Mouse (Mus musculus): Measurements from ENCODE around the gene Srsf10. TPM values are rescaled to one million over a fixed set of nuclear protein-coding genes. Genes with fewer than 3 reads are reported as not detected.

Srsf10 gene
- total and polyA plus RNA-seq, 3 experiments, result 241 to 418 (median 299) TPM

DNA sequence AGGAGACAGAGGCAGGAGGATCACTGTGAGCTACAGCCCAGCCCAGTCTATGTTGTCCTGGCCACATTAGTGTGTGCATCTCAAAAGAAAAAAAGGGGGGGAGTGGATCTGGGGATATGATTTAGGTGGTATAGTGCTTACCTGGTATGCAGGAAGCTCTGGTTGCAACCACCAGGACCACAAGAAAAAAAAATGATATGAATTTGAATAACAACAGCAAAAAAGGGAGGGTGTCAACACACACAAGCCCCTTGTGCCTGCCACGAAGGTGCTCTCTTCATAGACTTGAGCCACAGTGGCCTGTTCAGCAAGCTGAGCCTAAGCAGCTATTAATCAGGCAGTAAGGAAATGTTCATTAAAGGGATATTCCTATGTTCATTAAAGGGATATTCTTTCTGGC, 49.3 kb downstream of the Srsf10 start:
- peaks cover 59% of the 10 kb centered on the region for H3K36me3 ChIP-seq (replicated peaks)

GRCm38 (mm10) chr4:135906633-135907032, 51.1 kb downstream of the Srsf10 start:
- DNase-seq (ENCODE audit: low spot score), result no peak
- H3K4me1 ChIP-seq (ENCODE audit: insufficient read depth, low read depth, low read length), result peaks cover 78% of the 10 kb centered on the region
- H3K27me3 ChIP-seq (ENCODE audit: insufficient read depth, low read length), result no peaks in the 10 kb centered on the region
- H3K9me3 ChIP-seq (replicated peaks), result no peaks in the 10 kb centered on the region
- peak; percentile 79 for TF ChIP-seq TAL1 (conservative IDR thresholded peaks at IDR 0.05; ENCODE audit: low read depth, low read length)
- TF ChIP-seq GATA1 (IDR thresholded peaks at IDR 0.05; ENCODE audit: borderline replicate concordance, low read length), result no peak
- TF ChIP-seq CTCF (IDR thresholded peaks at IDR 0.05; ENCODE audit: low read depth, low read length), result no peak
- peak; percentile 75; the same call in 1 of the 2 replicates for TF ChIP-seq GATA2 (IDR thresholded peaks at IDR 0.05; ENCODE audit: borderline replicate concordance, low read depth, low read length)
- no peak for TF ChIP-seq POLR2AphosphoS5 (IDR thresholded peaks at IDR 0.05; ENCODE audit: insufficient replicate concordance, low read depth, low read length)
- peaks cover 51% of the 10 kb centered on the region for H3K36me3 ChIP-seq (replicated peaks)
- no peak overlapping the region; the same call in 1 of the 2 replicates for H3K4me3 ChIP-seq (ENCODE audit: low read depth, low read length)
- peak; percentile 77 for ATAC-seq (ENCODE audit: extremely low read depth, insufficient number of reproducible peaks, low FRiP score, poor library complexity, severe bottlenecking)

More for the DNA sequence above, 49.3 kb downstream of the Srsf10 start:
- no peak for DNase-seq (ENCODE audit: low spot score)
- Histone ChIP-seq H3K9me3 (replicated peaks) (no peaks in the 10 kb centered on the region), H3K27me3 (ENCODE audit: insufficient read depth, low read length) (no peaks in the 10 kb centered on the region), H3K4me3 (ENCODE audit: low read depth, low read length) (no peak overlapping the region), H3K4me1 (ENCODE audit: insufficient read depth, low read depth, low read length) (peaks cover 70% of the 10 kb centered on the region)
- TF ChIP-seq GATA2 (IDR thresholded peaks at IDR 0.05; ENCODE audit: borderline replicate concordance, low read depth, low read length), result no peak
- no peak for TF ChIP-seq POLR2AphosphoS5 (IDR thresholded peaks at IDR 0.05; ENCODE audit: insufficient replicate concordance, low read depth, low read length)
- TF ChIP-seq GATA1 (IDR thresholded peaks at IDR 0.05; ENCODE audit: borderline replicate concordance, low read length), result no peak
- TF ChIP-seq TAL1 (conservative IDR thresholded peaks at IDR 0.05; ENCODE audit: low read depth, low read length), result no peak
- no peak for TF ChIP-seq CTCF (IDR thresholded peaks at IDR 0.05; ENCODE audit: low read depth, low read length)
- ATAC-seq (ENCODE audit: extremely low read depth, insufficient number of reproducible peaks, low FRiP score, poor library complexity, severe bottlenecking), result no peak

- TF ChIP-seq TAL1 (conservative IDR thresholded peaks at IDR 0.05; ENCODE audit: low read depth, low read length) (no peak), POLR2AphosphoS5 (IDR thresholded peaks at IDR 0.05; ENCODE audit: insufficient replicate concordance, low read depth, low read length) (no peak), GATA2 (IDR thresholded peaks at IDR 0.05; ENCODE audit: borderline replicate concordance, low read depth, low read length) (no peak), CTCF (IDR thresholded peaks at IDR 0.05; ENCODE audit: low read depth, low read length) (no peak), GATA1 (IDR thresholded peaks at IDR 0.05; ENCODE audit: borderline replicate concordance, low read length) (no peak)
- peaks cover 83% of the 10 kb centered on the region for H3K4me1 ChIP-seq (ENCODE audit: insufficient read depth, low read depth, low read length)
- no peaks in the 10 kb centered on the region for H3K9me3 ChIP-seq (replicated peaks)
- H3K27me3 ChIP-seq (ENCODE audit: insufficient read depth, low read length), result no peaks in the 10 kb centered on the region
- no peak overlapping the region for H3K4me3 ChIP-seq (ENCODE audit: low read depth, low read length)
- H3K36me3 ChIP-seq (replicated peaks), result peaks cover 28% of the 10 kb centered on the region
- ATAC-seq (ENCODE audit: extremely low read depth, insufficient number of reproducible peaks, low FRiP score, poor library complexity, severe bottlenecking) (no peak), DNase-seq (ENCODE audit: low spot score) (no peak)
These were observed 53.9 kb downstream of the Srsf10 start for GRCm38 (mm10) chr4:135909326-135910066.

- H3K36me3 ChIP-seq (replicated peaks), result peaks cover 26% of the 10 kb centered on the region
- H3K4me1 ChIP-seq (ENCODE audit: insufficient read depth, low read depth, low read length), result peaks cover 64% of the 10 kb centered on the region
- no peaks in the 10 kb centered on the region for H3K9me3 ChIP-seq (replicated peaks)
- TF ChIP-seq CTCF (IDR thresholded peaks at IDR 0.05; ENCODE audit: low read depth, low read length) (no peak), GATA1 (IDR thresholded peaks at IDR 0.05; ENCODE audit: borderline replicate concordance, low read length) (no peak), GATA2 (IDR thresholded peaks at IDR 0.05; ENCODE audit: borderline replicate concordance, low read depth, low read length) (no peak), TAL1 (conservative IDR thresholded peaks at IDR 0.05; ENCODE audit: low read depth, low read length) (no peak), POLR2AphosphoS5 (IDR thresholded peaks at IDR 0.05; ENCODE audit: insufficient replicate concordance, low read depth, low read length) (no peak)
- DNase-seq (ENCODE audit: low spot score) (no peak), ATAC-seq (ENCODE audit: extremely low read depth, insufficient number of reproducible peaks, low FRiP score, poor library complexity, severe bottlenecking) (no peak; the same call in 1 of the 2 replicates)
- no peak overlapping the region for H3K4me3 ChIP-seq (ENCODE audit: low read depth, low read length)
- H3K27me3 ChIP-seq (ENCODE audit: insufficient read depth, low read length), result peaks cover under 1% of the 10 kb centered on the region; the same call in 1 of the 2 replicates
These were observed 56.0 kb downstream of the Srsf10 start for GRCm38 (mm10) chr4:135911531-135911930.

DNA sequence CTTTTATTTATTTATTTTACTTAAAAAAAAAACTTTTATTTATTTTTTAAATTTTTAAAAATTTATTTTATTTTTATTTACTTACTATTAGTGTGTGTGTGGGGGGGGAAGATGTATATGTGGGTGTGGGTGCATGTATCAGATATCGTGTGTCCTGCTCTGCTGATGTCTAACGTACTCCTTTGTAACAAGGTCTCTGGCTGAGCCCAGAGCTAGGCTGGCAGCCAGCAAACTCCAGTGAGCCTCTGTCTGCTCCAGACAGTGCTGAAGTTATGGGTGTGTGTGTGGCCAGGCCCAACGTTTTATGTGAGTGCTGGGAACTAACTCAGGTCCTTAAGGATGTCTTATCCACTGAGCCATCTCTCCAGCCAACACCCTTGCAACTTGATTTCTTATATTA, 56.6 kb downstream of the Srsf10 start:
- Histone ChIP-seq H3K4me1 (ENCODE audit: insufficient read depth, low read depth, low read length) (peaks cover 58% of the 10 kb centered on the region), H3K4me3 (ENCODE audit: low read depth, low read length) (no peak overlapping the region), H3K9me3 (replicated peaks) (no peaks in the 10 kb centered on the region), H3K36me3 (replicated peaks) (peaks cover 33% of the 10 kb centered on the region), H3K27me3 (ENCODE audit: insufficient read depth, low read length) (peaks cover 3% of the 10 kb centered on the region; the same call in 1 of the 2 replicates)
- DNase-seq (ENCODE audit: low spot score), result no peak
- ATAC-seq (ENCODE audit: extremely low read depth, insufficient number of reproducible peaks, low FRiP score, poor library complexity, severe bottlenecking), result no peak
- TF ChIP-seq TAL1 (conservative IDR thresholded peaks at IDR 0.05; ENCODE audit: low read depth, low read length) (no peak), GATA2 (IDR thresholded peaks at IDR 0.05; ENCODE audit: borderline replicate concordance, low read depth, low read length) (no peak), POLR2AphosphoS5 (IDR thresholded peaks at IDR 0.05; ENCODE audit: insufficient replicate concordance, low read depth, low read length) (no peak), GATA1 (IDR thresholded peaks at IDR 0.05; ENCODE audit: borderline replicate concordance, low read length) (no peak), CTCF (IDR thresholded peaks at IDR 0.05; ENCODE audit: low read depth, low read length) (no peak)

DNA sequence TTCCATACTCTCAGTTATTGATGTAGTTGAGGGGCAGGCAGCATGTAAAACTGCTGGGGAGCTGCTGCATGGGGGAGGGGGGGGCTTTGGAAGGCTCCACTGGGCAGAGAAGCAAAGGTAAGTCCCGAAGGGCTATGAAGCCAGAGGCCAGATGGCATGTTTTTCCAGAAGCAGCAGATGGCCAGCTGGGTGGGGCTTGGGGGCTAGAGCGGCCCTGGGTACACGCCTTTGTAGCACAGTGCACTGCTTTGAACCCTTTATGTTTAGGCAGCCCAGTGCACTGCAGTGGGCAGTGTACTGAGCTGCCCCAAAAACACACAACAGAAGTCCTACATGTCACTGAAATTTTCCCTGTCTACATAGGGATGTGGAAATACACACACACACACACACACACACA, 57.3 kb downstream of the Srsf10 start:
- no peak for TF ChIP-seq POLR2AphosphoS5 (IDR thresholded peaks at IDR 0.05; ENCODE audit: insufficient replicate concordance, low read depth, low read length)
- TF ChIP-seq TAL1 (conservative IDR thresholded peaks at IDR 0.05; ENCODE audit: low read depth, low read length), result no peak
- TF ChIP-seq CTCF (IDR thresholded peaks at IDR 0.05; ENCODE audit: low read depth, low read length), result no peak
- no peak for TF ChIP-seq GATA2 (IDR thresholded peaks at IDR 0.05; ENCODE audit: borderline replicate concordance, low read depth, low read length)
- TF ChIP-seq GATA1 (IDR thresholded peaks at IDR 0.05; ENCODE audit: borderline replicate concordance, low read length), result no peak
- ATAC-seq (ENCODE audit: extremely low read depth, insufficient number of reproducible peaks, low FRiP score, poor library complexity, severe bottlenecking) (peak; percentile 8; the same call in 1 of the 2 replicates), DNase-seq (ENCODE audit: low spot score) (no peak)
- peaks cover 34% of the 10 kb centered on the region for H3K36me3 ChIP-seq (replicated peaks)
- H3K4me1 ChIP-seq (ENCODE audit: insufficient read depth, low read depth, low read length), result peaks cover 52% of the 10 kb centered on the region
- H3K27me3 ChIP-seq (ENCODE audit: insufficient read depth, low read length), result peaks cover 3% of the 10 kb centered on the region; the same call in 1 of the 2 replicates
- peak overlapping the region; percentile 45; the same call in 1 of the 2 replicates for H3K4me3 ChIP-seq (ENCODE audit: low read depth, low read length)
- no peaks in the 10 kb centered on the region for H3K9me3 ChIP-seq (replicated peaks)
